Mouse (Mus musculus) kidney, embryonic 14.5 days (tissue): ENCODE measurements around the gene Htatip2. TPM values are rescaled to one million over a fixed set of nuclear protein-coding genes. Genes with fewer than 3 reads are reported as not detected.

Experiments
- ATAC-seq: fragments of 200-750 bp; cut with Nextera tagmentation; 2 replicates; pipeline ENCODE4 v1.8.0; 2017; ENCODE audit warnings: moderate number of reproducible peaks, mild to moderate bottlenecking, moderate TSS enrichment, moderate library complexity; ENCODE audit not compliant: low FRiP score, low TSS enrichment
- H3K27ac ChIP-seq: fragments of 300-500 bp; sonication (generic); 2 replicates; pipeline ENCODE4 v1.5.1; 2014; ENCODE audit warnings: low read depth, mild to moderate bottlenecking, low read length, moderate library complexity, mixed read lengths
- H3K27me3 ChIP-seq: fragments of 300-500 bp; sonication (generic); 2 replicates; pipeline ENCODE4 v1.6.1; 2014; ENCODE audit warnings: mild to moderate bottlenecking, low read length; ENCODE audit not compliant: control insufficient read depth, insufficient read depth
- H3K36me3 ChIP-seq: fragments of 300-500 bp; sonication (generic); 2 replicates; pipeline ENCODE4 v1.6.1; 2014; ENCODE audit warnings: low read length, mixed read lengths; ENCODE audit not compliant: control insufficient read depth, insufficient read depth
- H3K4me1 ChIP-seq: fragments of 300-500 bp; sonication (generic); 2 replicates; pipeline ENCODE4 v1.6.1; 2014; ENCODE audit warnings: low read length, mixed read lengths; ENCODE audit not compliant: control insufficient read depth, insufficient read depth
- H3K4me2 ChIP-seq: fragments of 300-500 bp; sonication (generic); replicated peaks from 2 replicates; pipeline ENCODE4 v1.6.1; 2014; ENCODE audit warnings: low read depth, mild to moderate bottlenecking, low read length
- H3K4me3 ChIP-seq: fragments of 300-500 bp; sonication (generic); 2 replicates; pipeline ENCODE4 v1.5.1; 2014; ENCODE audit warnings: mild to moderate bottlenecking, low read length
- H3K9ac ChIP-seq: fragments of 300-500 bp; sonication (generic); 2 replicates; pipeline ENCODE4 v1.6.1; 2014; ENCODE audit warnings: low read depth, mild to moderate bottlenecking, low read length, moderate library complexity
- H3K9me3 ChIP-seq: fragments of 300-500 bp; sonication (generic); 2 replicates; pipeline ENCODE4 v1.6.1; 2016; ENCODE audit warnings: low read length; ENCODE audit not compliant: control insufficient read depth
- WGBS: fragments of 180-500 bp; shearing (Covaris S2); extraction: QIAGEN DNeasy Blood & Tissue Kit; methylation state at CpG from one replicate; pipeline ENCODE4 v1.1.7; 2014; 5-methylcytosine and 5-hydroxymethylcytosine counted together
- polyA plus RNA-seq: library from polyadenylated mRNA; unstranded; fragments of >200 nt; fragmentation: Nextera tagmentation; extraction: Ambion mirVana; gene quantifications from 2 replicates; pipeline ENCODE4 v1.2.1, GENCODE M21; 2014

Htatip2 gene
- polyA plus RNA-seq, 1 experiment from 2014 or later, result 6.8 TPM

- H3K27ac ChIP-seq, result no peak overlapping the region
- ATAC-seq, result no peak
- no peaks in the 10 kb centered on the region for H3K4me1 ChIP-seq
- no peaks in the 10 kb centered on the region for H3K9me3 ChIP-seq
- WGBS, result 84% methylated on average over 1 of the region's 1 CpGs
- H3K36me3 ChIP-seq, result peaks cover 18% of the 10 kb centered on the region; the same call in 1 of the 2 replicates
- H3K9ac ChIP-seq, result no peak overlapping the region
- H3K4me3 ChIP-seq, result no peak overlapping the region
- no peaks in the 10 kb centered on the region for H3K27me3 ChIP-seq
- H3K4me2 ChIP-seq, result no peak overlapping the region
Measured at GRCm38 (mm10) chr7:49821370-49821769, 62.5 kb downstream of the Htatip2 start.

GRCm38 (mm10) chr7:49822028-49822427 lies 63.1 kb downstream of the Htatip2 start:
- Histone ChIP-seq H3K27ac (no peak overlapping the region), H3K9me3 (no peaks in the 10 kb centered on the region), H3K4me2 (no peak overlapping the region), H3K4me3 (no peak overlapping the region), H3K36me3 (peaks cover 23% of the 10 kb centered on the region), H3K4me1 (no peaks in the 10 kb centered on the region), H3K9ac (no peak overlapping the region), H3K27me3 (no peaks in the 10 kb centered on the region)
- 73% methylated on average over 2 of the region's 2 CpGs for WGBS
- no peak for ATAC-seq

Other genes starting within 250 kb of the Htatip2 start
- not detected in 2 replicates for gene Dbx1, start 122.3 kb upstream of the Htatip2 start, polyA plus RNA-seq
- gene Prmt3, start 19.2 kb downstream of the Htatip2 start, polyA plus RNA-seq, result 65.0 and 82.8 TPM in 2 replicates
- not detected in 2 replicates for gene Slc6a5, start 151.0 kb downstream of the Htatip2 start, polyA plus RNA-seq
- 7.8 and 14.6 TPM in 2 replicates for gene Nell1, start 215.7 kb downstream of the Htatip2 start, polyA plus RNA-seq